In genomic region chr1:14109190-14109482, GRCm38 (mm10) we compare ENCODE assay signal across 8 mouse cellular contexts.
DNase-seq lines count a peak whose midpoint lies in the region; ATAC-seq lines count a peak whose summit lies in the region.
"Had no signal": no experiment of that assay in that cellular context is flagged by ENCODE, and none has a peak within 500 bp of the region (broad histone marks: within the 10 kb centered on the region; RNA-seq: fewer than 3 reads in every experiment).

No protein-coding gene starts in this region.

- H3K9ac ChIP-seq in hindbrain, embryonic 14.5 days: no peak overlapping the region
- no peak overlapping the region for H3K9ac ChIP-seq in forebrain, embryonic 15.5 days (replicated peaks)
- H3K9ac ChIP-seq: liver, embryonic 12.5 days had no signal

- no peak for ATAC-seq in hindbrain, embryonic 14.5 days (ENCODE audit: low FRiP score)
- peak; percentile 80 for ATAC-seq in forebrain, embryonic 15.5 days (replicated peaks)
- ATAC-seq: liver, embryonic 12.5 days had no signal

- no peak for DNase-seq in hindbrain, embryonic 10.5 days (ENCODE audit: low spot score)
- DNase-seq in hindbrain, embryonic 14.5 days (ENCODE audit: low spot score): no peak
- peak; percentile 11 for DNase-seq in left cerebral cortex, postnatal 4 days
- no peak for DNase-seq in left cerebral cortex, postnatal 36 days (ENCODE audit: low spot score in 2 of 2)
- peak; percentile 20 for DNase-seq in Muller cell, postnatal 12 days (ENCODE audit: inconsistent ontology term)
- DNase-seq in cerebellum, adult 8-10 months: no peak

- intact Hi-C loops in left cerebral cortex, postnatal 4 days (cut with DNase I): no loop called here
- intact Hi-C loops in left cerebral cortex, postnatal 36 days (cut with DNase I): no loop called here

- peaks cover 3% of the 10 kb centered on the region; the same call in 1 of the 2 replicates for H3K4me1 ChIP-seq in hindbrain, embryonic 10.5 days (replicated peaks)
- H3K4me1 ChIP-seq in hindbrain, embryonic 14.5 days (replicated peaks; ENCODE audit: control insufficient read depth, insufficient read depth, low read length): no peaks in the 10 kb centered on the region
- H3K4me1 ChIP-seq in forebrain, embryonic 15.5 days: peaks cover 16% of the 10 kb centered on the region
- H3K4me1 ChIP-seq: liver, embryonic 12.5 days had no signal

- H3K27me3 ChIP-seq in hindbrain, embryonic 10.5 days (ENCODE audit: insufficient read depth, poor library complexity, severe bottlenecking): no peaks in the 10 kb centered on the region
- no peaks in the 10 kb centered on the region for H3K27me3 ChIP-seq in hindbrain, embryonic 14.5 days (ENCODE audit: control insufficient read depth, insufficient read depth, low read length)
- H3K27me3 ChIP-seq in forebrain, embryonic 15.5 days: no peaks in the 10 kb centered on the region
- H3K27me3 ChIP-seq: liver, embryonic 12.5 days had no signal

- H3K9me3 ChIP-seq in hindbrain, embryonic 10.5 days: 0 out of 2 replicates have a peak, but pooled peaks cover 7% of the 10 kb centered on the region
- H3K9me3 ChIP-seq in hindbrain, embryonic 14.5 days (ENCODE audit: control insufficient read depth, low read length): no peaks in the 10 kb centered on the region
- H3K9me3 ChIP-seq in forebrain, embryonic 15.5 days: no peaks in the 10 kb centered on the region
- H3K9me3 ChIP-seq: liver, embryonic 12.5 days had no signal

- 41% methylated on average over 6 of the region's 6 CpGs for WGBS in hindbrain, embryonic 10.5 days
- WGBS in hindbrain, embryonic 14.5 days: 35% methylated on average over 6 of the region's 6 CpGs
- WGBS in forebrain, embryonic 15.5 days: 21% methylated on average over 6 of the region's 6 CpGs

- no peaks in the 10 kb centered on the region for H3K36me3 ChIP-seq in hindbrain, embryonic 10.5 days
- no peaks in the 10 kb centered on the region for H3K36me3 ChIP-seq in hindbrain, embryonic 14.5 days (replicated peaks; ENCODE audit: control insufficient read depth, insufficient read depth)
- H3K36me3 ChIP-seq in forebrain, embryonic 15.5 days: no peaks in the 10 kb centered on the region
- H3K36me3 ChIP-seq: liver, embryonic 12.5 days had no signal

- no peak overlapping the region for H3K4me2 ChIP-seq in hindbrain, embryonic 14.5 days (replicated peaks)
- H3K4me2 ChIP-seq in forebrain, embryonic 15.5 days (replicated peaks): no peak overlapping the region
- H3K4me2 ChIP-seq: liver, embryonic 12.5 days had no signal

- H3K4me3 ChIP-seq in hindbrain, embryonic 10.5 days: no peak overlapping the region
- H3K4me3 ChIP-seq in hindbrain, embryonic 14.5 days (replicated peaks; ENCODE audit: low read length): no peak overlapping the region
- H3K4me3 ChIP-seq in forebrain, embryonic 15.5 days: no peak overlapping the region
- H3K4me3 ChIP-seq: liver, embryonic 12.5 days had no signal

- peak overlapping the region; percentile 12; the same call in 1 of the 2 replicates for H3K27ac ChIP-seq in hindbrain, embryonic 10.5 days
- no peak overlapping the region for H3K27ac ChIP-seq in hindbrain, embryonic 14.5 days
- peak overlapping the region; percentile 73 for H3K27ac ChIP-seq in forebrain, embryonic 15.5 days (replicated peaks)
- H3K27ac ChIP-seq: liver, embryonic 12.5 days had no signal

Comparison
In these comparisons a context has a peak if more than half of its experiments do, and no peak if none do; other contexts are left out.
1. DNase-seq: peak in left cerebral cortex, postnatal 4 days (single experiment) and Muller cell, postnatal 12 days (single experiment); none in hindbrain, embryonic 10.5 days (single experiment), hindbrain, embryonic 14.5 days (single experiment), left cerebral cortex, postnatal 36 days (0 of 2) and cerebellum, adult 8-10 months (single experiment).